Mouse (Mus musculus): ENCODE measurements around the gene Vamp2. TPM values are rescaled to one million over a fixed set of nuclear protein-coding genes. Genes with fewer than 3 reads are reported as not detected.

The Vamp2 gene
- polyA plus RNA-seq, 1 experiment from 2014 or later = 64.2 TPM

GRCm38 (mm10) chr11:69081613-69082012 lies 6.7 kb upstream of the Vamp2 start:
- Histone ChIP-seq H3K4me2 (ENCODE audit: low read depth, severe bottlenecking) (no peak overlapping the region), H3K4me1 (ENCODE audit: control insufficient read depth, insufficient read depth, low read length) (no peaks in the 10 kb centered on the region), H3K9me3 (ENCODE audit: control insufficient read depth, low read length) (no peaks in the 10 kb centered on the region), H3K27me3 (ENCODE audit: control insufficient read depth, insufficient read depth, low read length) (no peaks in the 10 kb centered on the region), H3K9ac (ENCODE audit: low read length) (no peak overlapping the region), H3K4me3 (ENCODE audit: low read depth, low read length) (no peak overlapping the region), H3K27ac (replicated peaks; ENCODE audit: low read depth, low read length) (no peak overlapping the region), H3K36me3 (ENCODE audit: control insufficient read depth, insufficient read depth, low read length) (no peaks in the 10 kb centered on the region)
- WGBS = 88% methylated on average over 7 of the region's 7 CpGs
- ATAC-seq (ENCODE audit: insufficient number of reproducible peaks, low FRiP score, low TSS enrichment, low read depth) = no peak
- DNase-seq (ENCODE audit: low spot score) = no peak

- 63% methylated on average over 6 of the region's 6 CpGs for WGBS
- H3K27ac ChIP-seq (replicated peaks; ENCODE audit: low read depth, low read length) = no peak overlapping the region; the same call in 1 of the 2 replicates
- peaks cover 13% of the 10 kb centered on the region for H3K4me1 ChIP-seq (ENCODE audit: control insufficient read depth, insufficient read depth, low read length)
- DNase-seq (ENCODE audit: low spot score) (no peak), ATAC-seq (ENCODE audit: insufficient number of reproducible peaks, low FRiP score, low TSS enrichment, low read depth) (no peak)
- H3K4me2 ChIP-seq (ENCODE audit: low read depth, severe bottlenecking) = no peak overlapping the region
- H3K4me3 ChIP-seq (ENCODE audit: low read depth, low read length) = no peak overlapping the region
- H3K36me3 ChIP-seq (ENCODE audit: control insufficient read depth, insufficient read depth, low read length) = peaks cover 6% of the 10 kb centered on the region
- H3K9me3 ChIP-seq (ENCODE audit: control insufficient read depth, low read length) = no peaks in the 10 kb centered on the region
- H3K27me3 ChIP-seq (ENCODE audit: control insufficient read depth, insufficient read depth, low read length) = no peaks in the 10 kb centered on the region
- no peak overlapping the region for H3K9ac ChIP-seq (ENCODE audit: low read length)
Measured at GRCm38 (mm10) chr11:69085608-69086007, 2.7 kb upstream of the Vamp2 start.

- H3K36me3 ChIP-seq (ENCODE audit: control insufficient read depth, insufficient read depth, low read length) = peaks cover 8% of the 10 kb centered on the region
- H3K9me3 ChIP-seq (ENCODE audit: control insufficient read depth, low read length) = no peaks in the 10 kb centered on the region
- DNase-seq (ENCODE audit: low spot score) (no peak), ATAC-seq (ENCODE audit: insufficient number of reproducible peaks, low FRiP score, low TSS enrichment, low read depth) (no peak)
- no peak overlapping the region for H3K27ac ChIP-seq (replicated peaks; ENCODE audit: low read depth, low read length)
- H3K9ac ChIP-seq (ENCODE audit: low read length) = no peak overlapping the region
- H3K4me3 ChIP-seq (ENCODE audit: low read depth, low read length) = no peak overlapping the region
- WGBS = 60% methylated on average over 6 of the region's 6 CpGs
- H3K4me1 ChIP-seq (ENCODE audit: control insufficient read depth, insufficient read depth, low read length) = peaks cover 13% of the 10 kb centered on the region
- H3K27me3 ChIP-seq (ENCODE audit: control insufficient read depth, insufficient read depth, low read length) = no peaks in the 10 kb centered on the region
- H3K4me2 ChIP-seq (ENCODE audit: low read depth, severe bottlenecking) = no peak overlapping the region
Measured at GRCm38 (mm10) chr11:69086390-69086789, 1.9 kb upstream of the Vamp2 start.

- WGBS = 25% methylated on average over 4 of the region's 4 CpGs
- Histone ChIP-seq H3K36me3 (ENCODE audit: control insufficient read depth, insufficient read depth, low read length) (peaks cover 8% of the 10 kb centered on the region), H3K27me3 (ENCODE audit: control insufficient read depth, insufficient read depth, low read length) (no peaks in the 10 kb centered on the region), H3K27ac (replicated peaks; ENCODE audit: low read depth, low read length) (no peak overlapping the region), H3K4me2 (ENCODE audit: low read depth, severe bottlenecking) (no peak overlapping the region; the same call in 1 of the 2 replicates), H3K4me3 (ENCODE audit: low read depth, low read length) (0 out of 2 replicates have a peak overlapping the region, but pooled peaks have one; percentile 5), H3K4me1 (ENCODE audit: control insufficient read depth, insufficient read depth, low read length) (peaks cover 13% of the 10 kb centered on the region), H3K9me3 (ENCODE audit: control insufficient read depth, low read length) (no peaks in the 10 kb centered on the region), H3K9ac (ENCODE audit: low read length) (0 out of 2 replicates have a peak overlapping the region, but pooled peaks have one; percentile 7)
- DNase-seq (ENCODE audit: low spot score) (no peak), ATAC-seq (ENCODE audit: insufficient number of reproducible peaks, low FRiP score, low TSS enrichment, low read depth) (no peak)
Measured at GRCm38 (mm10) chr11:69087082-69087481, 1.2 kb upstream of the Vamp2 start.

GRCm38 (mm10) chr11:69087597-69087996 lies 693 bp upstream of the Vamp2 start:
- H3K4me2 ChIP-seq (ENCODE audit: low read depth, severe bottlenecking) = peak overlapping the region; percentile 92; the same call in 1 of the 2 replicates
- H3K27ac ChIP-seq (replicated peaks; ENCODE audit: low read depth, low read length) = no peak overlapping the region
- no peaks in the 10 kb centered on the region for H3K9me3 ChIP-seq (ENCODE audit: control insufficient read depth, low read length)
- WGBS = 70% methylated on average over 2 of the region's 2 CpGs
- ATAC-seq (ENCODE audit: insufficient number of reproducible peaks, low FRiP score, low TSS enrichment, low read depth) (no peak), DNase-seq (ENCODE audit: low spot score) (no peak)
- peaks cover 13% of the 10 kb centered on the region for H3K4me1 ChIP-seq (ENCODE audit: control insufficient read depth, insufficient read depth, low read length)
- no peak overlapping the region; the same call in 1 of the 2 replicates for H3K4me3 ChIP-seq (ENCODE audit: low read depth, low read length)
- H3K36me3 ChIP-seq (ENCODE audit: control insufficient read depth, insufficient read depth, low read length) = peaks cover 8% of the 10 kb centered on the region
- H3K9ac ChIP-seq (ENCODE audit: low read length) = no peak overlapping the region
- no peaks in the 10 kb centered on the region for H3K27me3 ChIP-seq (ENCODE audit: control insufficient read depth, insufficient read depth, low read length)

- WGBS = 12% methylated on average over 25 of the region's 25 CpGs
- peak overlapping the region; percentile 100 for H3K4me3 ChIP-seq (ENCODE audit: low read depth, low read length)
- H3K4me2 ChIP-seq (ENCODE audit: low read depth, severe bottlenecking) = peak overlapping the region; percentile 92
- H3K27ac ChIP-seq (replicated peaks; ENCODE audit: low read depth, low read length) = peak overlapping the region; percentile 72
- DNase-seq (ENCODE audit: low spot score) (no peak), ATAC-seq (ENCODE audit: insufficient number of reproducible peaks, low FRiP score, low TSS enrichment, low read depth) (0 out of 2 replicates have a peak, but pooled peaks have one; percentile 26)
- H3K4me1 ChIP-seq (ENCODE audit: control insufficient read depth, insufficient read depth, low read length) = peaks cover 13% of the 10 kb centered on the region
- H3K9me3 ChIP-seq (ENCODE audit: control insufficient read depth, low read length) = no peaks in the 10 kb centered on the region
- H3K9ac ChIP-seq (ENCODE audit: low read length) = peak overlapping the region; percentile 98
- no peaks in the 10 kb centered on the region for H3K27me3 ChIP-seq (ENCODE audit: control insufficient read depth, insufficient read depth, low read length)
- peaks cover 8% of the 10 kb centered on the region for H3K36me3 ChIP-seq (ENCODE audit: control insufficient read depth, insufficient read depth, low read length)
Measured at GRCm38 (mm10) chr11:69088856-69089615, 746 bp downstream of the Vamp2 start.

GRCm38 (mm10) chr11:69089616-69090290 lies 1.5 kb downstream of the Vamp2 start:
- no peaks in the 10 kb centered on the region for H3K9me3 ChIP-seq (ENCODE audit: control insufficient read depth, low read length)
- peaks cover 13% of the 10 kb centered on the region for H3K4me1 ChIP-seq (ENCODE audit: control insufficient read depth, insufficient read depth, low read length)
- no peak for DNase-seq (ENCODE audit: low spot score)
- peaks cover 8% of the 10 kb centered on the region for H3K36me3 ChIP-seq (ENCODE audit: control insufficient read depth, insufficient read depth, low read length)
- H3K4me3 ChIP-seq (ENCODE audit: low read depth, low read length) = peak overlapping the region; percentile 100
- WGBS = 89% methylated on average over 12 of the region's 12 CpGs
- H3K27me3 ChIP-seq (ENCODE audit: control insufficient read depth, insufficient read depth, low read length) = no peaks in the 10 kb centered on the region
- H3K27ac ChIP-seq (replicated peaks; ENCODE audit: low read depth, low read length) = no peak overlapping the region
- ATAC-seq (ENCODE audit: insufficient number of reproducible peaks, low FRiP score, low TSS enrichment, low read depth) = no peak
- H3K9ac ChIP-seq (ENCODE audit: low read length) = peak overlapping the region; percentile 98
- H3K4me2 ChIP-seq (ENCODE audit: low read depth, severe bottlenecking) = peak overlapping the region; percentile 92

GRCm38 (mm10) chr11:69090367-69090766 lies 2.1 kb downstream of the Vamp2 start:
- Histone ChIP-seq H3K4me1 (ENCODE audit: control insufficient read depth, insufficient read depth, low read length) (peaks cover 13% of the 10 kb centered on the region), H3K27me3 (ENCODE audit: control insufficient read depth, insufficient read depth, low read length) (no peaks in the 10 kb centered on the region), H3K9me3 (ENCODE audit: control insufficient read depth, low read length) (no peaks in the 10 kb centered on the region), H3K4me2 (ENCODE audit: low read depth, severe bottlenecking) (no peak overlapping the region), H3K4me3 (ENCODE audit: low read depth, low read length) (no peak overlapping the region), H3K9ac (ENCODE audit: low read length) (0 out of 2 replicates have a peak overlapping the region, but pooled peaks have one; percentile 7), H3K27ac (replicated peaks; ENCODE audit: low read depth, low read length) (no peak overlapping the region), H3K36me3 (ENCODE audit: control insufficient read depth, insufficient read depth, low read length) (peaks cover 8% of the 10 kb centered on the region)
- DNase-seq (ENCODE audit: low spot score) (no peak), ATAC-seq (ENCODE audit: insufficient number of reproducible peaks, low FRiP score, low TSS enrichment, low read depth) (no peak)
- WGBS = 83% methylated on average over 6 of the region's 6 CpGs

Data from limb, embryonic 11.5 days (tissue).